Mouse (Mus musculus) forebrain, postnatal 0 days (tissue): Measurements from ENCODE around the gene Txn2. TPM values are rescaled to one million over a fixed set of nuclear protein-coding genes. Genes with fewer than 3 reads are reported as not detected.

ENCODE experiments used
- ATAC-seq: fragments of 200-750 bp; cut with Nextera tagmentation; 2 replicates; pipeline ENCODE4 v1.8.0; 2017; ENCODE audit warnings: mild to moderate bottlenecking, moderate library complexity
- DNase-seq: peaks from one replicate; pipeline ENCODE4 v3.0.0-alpha.2; 2015
- H3K27ac ChIP-seq: fragments of 300-500 bp; sonication (generic); 2 replicates; pipeline ENCODE4 v1.5.1; 2014; ENCODE audit warnings: low read depth, mild to moderate bottlenecking, antibody characterized with exemption, low read length, moderate library complexity, mixed read lengths
- H3K27me3 ChIP-seq: fragments of 300-500 bp; sonication (generic); 2 replicates; pipeline ENCODE4 v1.6.1; 2014; ENCODE audit warnings: mild to moderate bottlenecking, low read length, mixed read lengths; ENCODE audit not compliant: insufficient read depth
- H3K36me3 ChIP-seq: fragments of 300-500 bp; sonication (generic); 2 replicates; pipeline ENCODE4 v1.6.1; 2014; ENCODE audit warnings: mild to moderate bottlenecking, moderate library complexity; ENCODE audit not compliant: insufficient read depth
- H3K4me1 ChIP-seq: fragments of 300-500 bp; sonication (generic); 2 replicates; pipeline ENCODE4 v1.6.1; 2014; ENCODE audit warnings: antibody characterized with exemption; ENCODE audit not compliant: insufficient read depth
- H3K4me2 ChIP-seq: fragments of 300-500 bp; sonication (generic); 2 replicates; pipeline ENCODE4 v1.6.1; 2014; ENCODE audit warnings: low read depth, mild to moderate bottlenecking, moderate library complexity
- H3K4me3 ChIP-seq: fragments of 300-500 bp; sonication (generic); 2 replicates; pipeline ENCODE4 v1.5.1; 2014; ENCODE audit warnings: low read depth, low read length, mixed read lengths
- H3K9ac ChIP-seq: fragments of 300-500 bp; sonication (generic); 2 replicates; pipeline ENCODE4 v1.6.1; 2014; ENCODE audit warnings: mild to moderate bottlenecking
- H3K9me3 ChIP-seq: fragments of 300-500 bp; sonication (generic); 2 replicates; pipeline ENCODE4 v1.6.1; 2016; ENCODE audit warnings: low read length
- CTCF ChIP-seq: sonication (generic); IDR thresholded peaks from 2 replicates; pipeline ENCODE4 v1.5.1; 2016; ENCODE audit warnings: antibody characterized with exemption, control low read depth, low read depth
- WGBS: fragments of 180-500 bp; shearing (Covaris S2); extraction: QIAGEN DNeasy Blood & Tissue Kit; methylation state at CpG from one replicate; pipeline ENCODE4 v1.1.7; 2014; 5-methylcytosine and 5-hydroxymethylcytosine counted together
- polyA plus RNA-seq: library from polyadenylated mRNA; unstranded; fragments of >200 nt; fragmentation: Nextera tagmentation; extraction: Ambion mirVana; gene quantifications from 2 replicates; pipeline ENCODE4 v1.2.1, GENCODE M21; 2015
- total RNA-seq: library from RNA; depleted of rRNA; stranded (reverse); fragments of >200 nt; gene quantifications from 2 replicates; pipeline ENCODE4 v1.2.3, GENCODE M21; 2014

The Txn2 gene
- total and polyA plus RNA-seq, 2 experiments from 2014 or later, result 35.8 to 200 TPM

DNA sequence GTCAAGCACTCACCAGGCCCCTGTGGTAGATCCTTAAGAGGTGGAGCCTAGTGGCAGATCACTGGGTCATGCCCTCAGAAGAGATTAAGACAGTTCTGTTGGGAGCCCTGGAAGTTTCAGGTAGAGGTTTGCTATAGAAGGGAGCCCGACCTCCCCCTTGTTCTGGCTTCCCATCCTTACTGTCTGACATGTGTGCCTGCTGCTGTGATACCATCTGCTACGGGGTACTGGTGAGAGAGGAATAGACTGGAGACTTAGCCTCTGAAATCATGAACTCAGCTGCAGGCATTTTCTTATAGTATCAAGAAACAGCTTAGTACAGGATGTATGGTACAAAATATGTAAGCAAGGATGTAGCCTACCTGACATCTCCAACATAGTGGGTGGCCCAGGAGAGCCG is 24.1 kb upstream of the Txn2 start:
- Histone ChIP-seq H3K4me2 (no peak overlapping the region), H3K4me1 (peaks cover 17% of the 10 kb centered on the region), H3K9ac (no peak overlapping the region), H3K27me3 (no peaks in the 10 kb centered on the region), H3K36me3 (peaks cover 41% of the 10 kb centered on the region), H3K27ac (no peak overlapping the region), H3K4me3 (no peak overlapping the region), H3K9me3 (no peaks in the 10 kb centered on the region)
- TF ChIP-seq CTCF, result no peak
- ATAC-seq (no peak), DNase-seq (no peak)
- whole genome bisulfite sequencing, result 80% methylated on average over 3 of the region's 3 CpGs

DNA sequence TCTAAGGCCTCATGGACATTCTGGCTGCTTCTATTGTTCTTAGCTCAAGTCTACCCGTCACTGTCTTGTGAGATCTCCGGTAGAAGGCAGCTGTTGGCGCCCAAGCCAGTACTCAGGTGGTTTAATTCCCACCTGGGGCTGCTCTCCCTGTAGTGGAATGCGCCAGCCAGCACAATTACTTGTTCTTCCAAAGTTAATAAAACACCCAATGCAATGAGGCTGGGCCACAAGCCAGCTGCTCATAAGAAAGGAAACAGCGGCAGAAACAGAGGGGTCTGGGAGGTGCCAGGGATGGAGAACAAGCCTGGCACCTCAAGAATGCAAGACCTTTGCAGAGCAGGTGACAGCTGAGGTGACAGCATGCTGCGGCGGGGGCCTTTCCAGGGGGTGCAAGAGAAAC is 20.3 kb upstream of the Txn2 start:
- Histone ChIP-seq H3K4me2 (no peak overlapping the region), H3K4me1 (peaks cover 4% of the 10 kb centered on the region; the same call in 1 of the 2 replicates), H3K4me3 (no peak overlapping the region), H3K27me3 (no peaks in the 10 kb centered on the region), H3K36me3 (peaks cover 70% of the 10 kb centered on the region), H3K27ac (no peak overlapping the region), H3K9me3 (no peaks in the 10 kb centered on the region), H3K9ac (no peak overlapping the region)
- TF ChIP-seq CTCF, result no peak
- DNase-seq (no peak), ATAC-seq (no peak)
- 81% methylated on average over 7 of the region's 7 CpGs for WGBS

DNA sequence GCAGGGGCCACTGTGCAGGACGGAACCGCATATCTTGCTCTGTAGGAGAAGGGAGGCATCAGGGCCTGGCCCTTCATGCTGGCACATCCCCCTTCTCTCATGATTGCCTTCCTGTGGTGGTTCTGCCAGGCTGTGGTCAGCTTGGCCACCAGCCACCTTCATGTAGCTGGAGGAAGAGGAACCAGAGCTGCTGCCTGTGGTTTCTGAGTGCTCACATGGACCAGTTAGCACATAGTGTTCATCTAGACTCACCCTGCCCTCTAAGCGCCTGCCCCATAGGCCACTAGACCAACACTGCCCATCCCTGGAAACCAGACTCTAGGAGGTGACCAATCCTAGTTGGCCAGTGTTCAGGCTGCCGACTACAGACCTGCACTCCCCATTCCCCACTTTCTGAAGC is 16.9 kb upstream of the Txn2 start:
- H3K27me3 ChIP-seq, result no peaks in the 10 kb centered on the region
- H3K4me2 ChIP-seq, result no peak overlapping the region
- no peaks in the 10 kb centered on the region for H3K4me1 ChIP-seq
- ATAC-seq, result no peak
- peaks cover 75% of the 10 kb centered on the region for H3K36me3 ChIP-seq
- TF ChIP-seq CTCF, result no peak
- H3K9ac ChIP-seq, result no peak overlapping the region
- no peak for DNase-seq
- H3K27ac ChIP-seq, result no peak overlapping the region
- no peak overlapping the region for H3K4me3 ChIP-seq
- WGBS, result 92% methylated on average over 4 of the region's 4 CpGs
- no peaks in the 10 kb centered on the region for H3K9me3 ChIP-seq

DNA sequence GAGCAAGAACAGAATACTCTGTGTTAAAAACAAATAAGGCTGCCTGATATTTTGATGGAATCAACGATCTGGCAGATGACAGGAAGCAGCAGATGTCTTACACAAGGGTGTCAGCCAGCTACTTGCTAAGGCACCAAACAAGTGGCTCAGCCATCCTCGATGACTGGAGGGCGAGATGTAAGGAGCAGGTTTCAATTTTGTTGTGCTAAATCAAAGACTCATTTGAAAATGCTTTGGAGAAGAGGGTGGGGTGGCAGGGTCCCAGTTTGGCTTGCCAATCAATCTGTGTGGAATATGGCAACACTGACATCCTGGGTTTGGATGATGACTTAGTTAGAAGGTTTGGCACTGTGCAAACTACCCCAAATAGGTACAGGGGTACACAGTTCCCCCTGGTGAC is 12.8 kb upstream of the Txn2 start:
- Histone ChIP-seq H3K27me3 (no peaks in the 10 kb centered on the region), H3K4me1 (no peaks in the 10 kb centered on the region), H3K36me3 (peaks cover 43% of the 10 kb centered on the region), H3K4me3 (no peak overlapping the region), H3K4me2 (no peak overlapping the region), H3K27ac (peak overlapping the region; percentile 29; the same call in 1 of the 2 replicates), H3K9me3 (no peaks in the 10 kb centered on the region), H3K9ac (no peak overlapping the region)
- 54% methylated on average over 3 of the region's 3 CpGs for WGBS
- peak; percentile 86 for ATAC-seq
- peak; percentile 72 for DNase-seq
- TF ChIP-seq CTCF, result no peak

DNA sequence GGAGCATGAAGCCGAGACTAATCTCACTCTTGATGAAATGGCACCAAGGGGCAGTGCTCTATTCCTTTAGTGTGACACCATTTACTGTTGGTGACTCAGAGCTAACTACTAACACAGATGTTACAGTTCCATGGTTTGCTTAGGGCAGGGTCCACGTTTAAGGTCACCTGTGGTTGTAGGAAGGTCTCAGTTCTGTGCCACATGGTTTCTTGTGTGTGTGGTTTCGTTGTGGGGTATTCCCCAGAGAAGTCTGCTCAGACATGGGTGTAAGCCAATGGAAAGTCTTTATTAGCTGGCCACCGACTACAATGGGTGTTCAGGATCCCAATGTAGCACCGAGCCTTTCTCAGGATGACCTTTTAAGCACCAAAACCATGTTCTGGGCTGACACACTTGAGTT is 9.7 kb upstream of the Txn2 start:
- no peak overlapping the region for H3K9ac ChIP-seq
- H3K27ac ChIP-seq, result no peak overlapping the region
- no peaks in the 10 kb centered on the region for H3K9me3 ChIP-seq
- H3K4me3 ChIP-seq, result no peak overlapping the region
- H3K27me3 ChIP-seq, result no peaks in the 10 kb centered on the region
- no peak for ATAC-seq
- no peak overlapping the region for H3K4me2 ChIP-seq
- TF ChIP-seq CTCF, result no peak
- H3K36me3 ChIP-seq, result peaks cover 23% of the 10 kb centered on the region
- 81% methylated on average over 5 of the region's 5 CpGs for WGBS
- H3K4me1 ChIP-seq, result peaks cover 16% of the 10 kb centered on the region
- no peak for DNase-seq

DNA sequence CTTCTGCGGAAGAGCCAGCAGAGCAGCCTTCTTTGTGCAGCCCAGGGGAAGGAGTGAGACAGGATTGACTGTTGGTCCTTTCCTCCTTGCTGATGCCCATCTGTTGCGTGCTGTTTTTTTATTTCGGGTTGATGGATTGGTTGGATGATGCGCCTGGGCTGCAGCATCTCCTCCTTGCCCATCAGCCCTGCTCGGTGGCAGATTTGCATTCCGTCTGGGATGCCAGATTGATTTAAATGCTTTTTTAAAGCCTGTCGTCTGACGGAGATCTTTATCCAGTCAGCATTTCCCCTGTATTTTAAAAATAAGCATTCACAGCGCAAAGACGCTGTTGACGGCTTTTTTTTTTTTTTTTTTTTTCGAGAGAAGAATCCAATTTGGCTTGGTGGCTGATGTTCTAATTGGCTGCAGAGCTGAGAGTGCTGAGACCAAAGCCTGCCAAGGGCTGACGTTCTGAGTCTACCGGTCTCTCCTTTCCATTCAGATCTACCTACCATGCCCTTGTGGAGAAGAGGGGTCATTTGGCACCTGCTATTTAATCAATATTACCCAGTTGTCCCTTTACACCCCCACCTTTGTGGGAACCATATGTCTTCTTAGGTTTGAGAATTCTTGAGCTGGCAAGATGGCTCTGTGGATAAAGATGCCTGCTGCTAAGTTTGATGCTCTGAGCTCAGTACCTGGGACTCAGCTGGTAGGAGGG is 7.0 kb upstream of the Txn2 start:
- no peaks in the 10 kb centered on the region for H3K27me3 ChIP-seq
- WGBS, result 36% methylated on average over 14 of the region's 14 CpGs
- peaks cover 20% of the 10 kb centered on the region for H3K4me1 ChIP-seq
- H3K36me3 ChIP-seq, result no peaks in the 10 kb centered on the region
- H3K9ac ChIP-seq, result no peak overlapping the region
- H3K4me2 ChIP-seq, result peak overlapping the region; percentile 26
- H3K9me3 ChIP-seq, result no peaks in the 10 kb centered on the region
- no peak overlapping the region for H3K4me3 ChIP-seq
- peak overlapping the region; percentile 84 for H3K27ac ChIP-seq
- no peak for TF ChIP-seq CTCF
- DNase-seq (peak; percentile 88), ATAC-seq (peak; percentile 82)

DNA sequence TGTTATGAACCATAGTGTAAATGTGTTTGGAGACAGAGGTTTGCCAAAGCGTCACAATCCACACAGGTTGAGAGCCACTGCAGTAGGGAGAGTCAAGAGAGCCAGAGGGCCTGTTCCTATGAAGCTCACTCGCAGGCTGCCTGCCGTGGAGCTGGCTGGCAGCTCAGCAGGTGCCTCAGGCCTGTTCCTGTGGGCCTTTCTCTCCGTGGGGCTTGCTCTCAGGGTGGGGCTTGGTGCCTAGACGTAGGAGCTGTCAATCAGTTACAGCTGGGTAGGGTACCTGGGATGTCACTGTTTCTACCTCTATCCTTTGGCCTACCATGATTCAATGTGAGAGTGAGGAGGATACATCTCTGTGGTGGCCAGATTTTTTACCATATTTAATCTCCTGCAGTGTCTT is 6.2 kb upstream of the Txn2 start:
- ATAC-seq (no peak), DNase-seq (no peak)
- no peak overlapping the region for H3K4me3 ChIP-seq
- no peak overlapping the region for H3K4me2 ChIP-seq
- H3K27me3 ChIP-seq, result no peaks in the 10 kb centered on the region
- H3K27ac ChIP-seq, result peak overlapping the region; percentile 84
- no peak for TF ChIP-seq CTCF
- H3K36me3 ChIP-seq, result no peaks in the 10 kb centered on the region
- H3K9ac ChIP-seq, result no peak overlapping the region
- H3K4me1 ChIP-seq, result peaks cover 21% of the 10 kb centered on the region
- 54% methylated on average over 5 of the region's 5 CpGs for WGBS
- no peaks in the 10 kb centered on the region for H3K9me3 ChIP-seq
